Mouse (Mus musculus): Measurements from ENCODE around the gene Sptbn4.

GRCm38 (mm10) chr7:27472596-27472995 is 25.1 kb upstream of the Sptbn4 start:
- TF ChIP-seq CTCF (conservative IDR thresholded peaks at IDR 0.05; ENCODE audit: insufficient read depth, insufficient read length, low read depth, low read length) (no peak), POLR2A (IDR thresholded peaks at IDR 0.05; ENCODE audit: low read depth, low read length) (no peak)
